Mouse (Mus musculus): ENCODE results near the gene Smg6. TPM values are rescaled to one million over a fixed set of nuclear protein-coding genes. Genes with fewer than 3 reads are reported as not detected.

Gene Smg6
- total RNA-seq, 1 experiment: 19.9 TPM

- in situ Hi-C loops (cut with MboI; ENCODE audit: low sequenced_read_pairs in 2 of 2, unreplicated experiment in 2 of 2): no loop called here
- peaks cover 0 to 1% of the 10 kb centered on the region in 2 experiments; a peak in 1 of 4 replicates for H3K4me1 ChIP-seq (ENCODE audit: control insufficient read depth in 2 of 2, insufficient read depth in 2 of 2, low read length in 2 of 2, poor library complexity in 1 of 2)
- no peak for DNase-seq (ENCODE audit: low read depth, low spot score)
- H3K9ac ChIP-seq (ENCODE audit: insufficient read depth, low read depth, low read length, poor library complexity, severe bottlenecking): no peak overlapping the region
- no peak overlapping the region for H3K4me3 ChIP-seq (ENCODE audit: insufficient read depth in 1 of 2, low read depth in 1 of 2, low read length in 2 of 2, poor library complexity in 1 of 2, severe bottlenecking in 1 of 2)
- no peaks in the 10 kb centered on the region for H3K36me3 ChIP-seq (ENCODE audit: control insufficient read depth, insufficient read depth, low read length, poor library complexity, severe bottlenecking)
- no peaks in the 10 kb centered on the region for H3K9me3 ChIP-seq (ENCODE audit: control insufficient read depth, insufficient read depth, low read depth, low read length)
- no peak overlapping the region for H3K27ac ChIP-seq (ENCODE audit: insufficient read depth, low read depth, low read length, poor library complexity, severe bottlenecking)
- no peak for TF ChIP-seq ZNF384 (IDR thresholded peaks at IDR 0.05; ENCODE audit: low read depth, low read length)
- TF ChIP-seq CHD2 (IDR thresholded peaks at IDR 0.05; ENCODE audit: low read depth, low read length): no peak
- TF ChIP-seq MAFK (IDR thresholded peaks at IDR 0.05; ENCODE audit: insufficient read depth, low read depth, low read length): no peak
- no peak for TF ChIP-seq HCFC1 (IDR thresholded peaks at IDR 0.05; ENCODE audit: borderline replicate concordance, insufficient read depth, low read length)
- TF ChIP-seq ZC3H11A (IDR thresholded peaks at IDR 0.05; ENCODE audit: borderline replicate concordance, low read depth, low read length): no peak
Observed at GRCm38 (mm10) chr11:74883098-74883497, 42.5 kb upstream of the Smg6 start.

GRCm38 (mm10) chr11:74894619-74895018 lies 31.0 kb upstream of the Smg6 start:
- Histone ChIP-seq H3K4me1 (ENCODE audit: control insufficient read depth in 2 of 2, insufficient read depth in 2 of 2, low read length in 2 of 2, poor library complexity in 1 of 2) (peaks cover 0 to under 1% of the 10 kb centered on the region in 2 experiments; a peak in 1 of 4 replicates), H3K9ac (ENCODE audit: insufficient read depth, low read depth, low read length, poor library complexity, severe bottlenecking) (no peak overlapping the region), H3K4me3 (ENCODE audit: insufficient read depth in 1 of 2, low read depth in 1 of 2, low read length in 2 of 2, poor library complexity in 1 of 2, severe bottlenecking in 1 of 2) (no peak overlapping the region), H3K9me3 (ENCODE audit: control insufficient read depth, insufficient read depth, low read depth, low read length) (no peaks in the 10 kb centered on the region), H3K27ac (ENCODE audit: insufficient read depth, low read depth, low read length, poor library complexity, severe bottlenecking) (no peak overlapping the region), H3K36me3 (ENCODE audit: control insufficient read depth, insufficient read depth, low read length, poor library complexity, severe bottlenecking) (peaks cover 5% of the 10 kb centered on the region)
- no peak for TF ChIP-seq HCFC1 (IDR thresholded peaks at IDR 0.05; ENCODE audit: borderline replicate concordance, insufficient read depth, low read length)
- no peak for TF ChIP-seq ZC3H11A (IDR thresholded peaks at IDR 0.05; ENCODE audit: borderline replicate concordance, low read depth, low read length)
- TF ChIP-seq MAFK (IDR thresholded peaks at IDR 0.05; ENCODE audit: insufficient read depth, low read depth, low read length): no peak
- no peak for TF ChIP-seq CHD2 (IDR thresholded peaks at IDR 0.05; ENCODE audit: low read depth, low read length)
- no peak for TF ChIP-seq ZNF384 (IDR thresholded peaks at IDR 0.05; ENCODE audit: low read depth, low read length)
- in situ Hi-C loops (cut with MboI; ENCODE audit: low sequenced_read_pairs in 2 of 2, unreplicated experiment in 2 of 2): no loop called here
- DNase-seq (ENCODE audit: low read depth, low spot score): no peak

- peak overlapping the region; percentile 87 for H3K9ac ChIP-seq (ENCODE audit: insufficient read depth, low read depth, low read length, poor library complexity, severe bottlenecking)
- in situ Hi-C loops (cut with MboI; ENCODE audit: low sequenced_read_pairs in 2 of 2, unreplicated experiment in 2 of 2): no loop called here
- H3K27ac ChIP-seq (ENCODE audit: insufficient read depth, low read depth, low read length, poor library complexity, severe bottlenecking): peak overlapping the region; percentile 20; the same call in 1 of the 2 replicates
- no peak for TF ChIP-seq ZC3H11A (IDR thresholded peaks at IDR 0.05; ENCODE audit: borderline replicate concordance, low read depth, low read length)
- TF ChIP-seq ZNF384 (IDR thresholded peaks at IDR 0.05; ENCODE audit: low read depth, low read length): no peak
- TF ChIP-seq HCFC1 (IDR thresholded peaks at IDR 0.05; ENCODE audit: borderline replicate concordance, insufficient read depth, low read length): peak; percentile 52; the same call in 1 of the 2 replicates
- TF ChIP-seq MAFK (IDR thresholded peaks at IDR 0.05; ENCODE audit: insufficient read depth, low read depth, low read length): no peak
- no peak for TF ChIP-seq CHD2 (IDR thresholded peaks at IDR 0.05; ENCODE audit: low read depth, low read length)
- no peaks in the 10 kb centered on the region for H3K9me3 ChIP-seq (ENCODE audit: control insufficient read depth, insufficient read depth, low read depth, low read length)
- DNase-seq (ENCODE audit: low read depth, low spot score): peak; percentile 31
- H3K4me3 ChIP-seq (ENCODE audit: insufficient read depth in 1 of 2, low read depth in 1 of 2, low read length in 2 of 2, poor library complexity in 1 of 2, severe bottlenecking in 1 of 2): peak overlapping the region; percentile 95 to 96
- peaks cover 0 to 9% of the 10 kb centered on the region in 2 experiments; a peak in 2 of 4 replicates for H3K4me1 ChIP-seq (ENCODE audit: control insufficient read depth in 2 of 2, insufficient read depth in 2 of 2, low read length in 2 of 2, poor library complexity in 1 of 2)
- peaks cover 20% of the 10 kb centered on the region for H3K36me3 ChIP-seq (ENCODE audit: control insufficient read depth, insufficient read depth, low read length, poor library complexity, severe bottlenecking)
Observed at GRCm38 (mm10) chr11:74895980-74896900, 29.4 kb upstream of the Smg6 start.

GRCm38 (mm10) chr11:74896901-74897677 lies 28.5 kb upstream of the Smg6 start, which contains the start of gene Sgsm2:
Gene Sgsm2, minus strand, starts transcription at chr11:74897060.
- DNase-seq (ENCODE audit: low read depth, low spot score): peak; percentile 57
- TF ChIP-seq ZNF384 (IDR thresholded peaks at IDR 0.05; ENCODE audit: low read depth, low read length) (no peak), ZC3H11A (IDR thresholded peaks at IDR 0.05; ENCODE audit: borderline replicate concordance, low read depth, low read length) (no peak), CHD2 (IDR thresholded peaks at IDR 0.05; ENCODE audit: low read depth, low read length) (no peak), HCFC1 (IDR thresholded peaks at IDR 0.05; ENCODE audit: borderline replicate concordance, insufficient read depth, low read length) (no peak), MAFK (IDR thresholded peaks at IDR 0.05; ENCODE audit: insufficient read depth, low read depth, low read length) (no peak)
- Histone ChIP-seq H3K4me3 (ENCODE audit: insufficient read depth in 1 of 2, low read depth in 1 of 2, low read length in 2 of 2, poor library complexity in 1 of 2, severe bottlenecking in 1 of 2) (peak within 1 kb of the TSS; percentile 95 to 96), H3K27ac (ENCODE audit: insufficient read depth, low read depth, low read length, poor library complexity, severe bottlenecking) (peak within 1 kb of the TSS; percentile 73), H3K36me3 (ENCODE audit: control insufficient read depth, insufficient read depth, low read length, poor library complexity, severe bottlenecking) (peaks cover 28% of the 10 kb centered on the region), H3K4me1 (ENCODE audit: control insufficient read depth in 2 of 2, insufficient read depth in 2 of 2, low read length in 2 of 2, poor library complexity in 1 of 2) (peaks cover 0 to 11% of the 10 kb centered on the region in 2 experiments; a peak in 2 of 4 replicates), H3K9me3 (ENCODE audit: control insufficient read depth, insufficient read depth, low read depth, low read length) (no peaks in the 10 kb centered on the region), H3K9ac (ENCODE audit: insufficient read depth, low read depth, low read length, poor library complexity, severe bottlenecking) (peak within 1 kb of the TSS; percentile 99)
- in situ Hi-C loops (cut with MboI; ENCODE audit: low sequenced_read_pairs in 2 of 2, unreplicated experiment in 2 of 2): no loop called here
